Mouse (Mus musculus): ENCODE results near the gene Plet1.

DNA sequence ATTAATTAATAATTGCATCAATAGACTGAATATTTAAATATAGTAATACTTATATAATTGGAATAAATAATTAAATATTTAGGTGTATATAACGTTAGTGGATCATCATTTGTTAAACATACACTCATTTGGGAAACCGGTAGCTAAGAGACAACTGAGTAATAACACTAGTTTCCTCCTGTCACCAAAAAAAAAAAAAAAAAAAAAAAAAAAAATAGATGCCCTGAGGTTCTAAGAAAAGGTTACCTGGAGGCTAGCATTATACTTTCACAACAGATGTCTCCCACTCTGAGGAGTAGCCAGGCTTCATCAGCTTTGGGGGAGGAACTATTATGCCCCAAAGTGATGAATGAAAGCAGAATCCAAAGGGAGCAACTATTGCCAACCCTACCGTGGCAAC, 5.5 kb downstream of the Plet1 start:
- TF ChIP-seq POLR2A (IDR thresholded peaks at IDR 0.05; ENCODE audit: borderline replicate concordance, low read depth, low read length) (no peak), CTCF (IDR thresholded peaks at IDR 0.05; ENCODE audit: low read depth, low read length) (no peak)
